Mouse (Mus musculus) intestine, embryonic 15.5 days (tissue): Measurements from ENCODE around the gene Sec22b. TPM values are rescaled to one million over a fixed set of nuclear protein-coding genes. Genes with fewer than 3 reads are reported as not detected.
A peak's percentile ranks its signal among the peaks of the same experiment; 100 is the strongest.

Experiments
- ATAC-seq: fragments of 200-750 bp; cut with Nextera tagmentation; 2 replicates; pipeline ENCODE4 v1.8.0; 2017; ENCODE audit warnings: moderate TSS enrichment, moderate library complexity
- H3K27ac ChIP-seq: fragments of 300-500 bp; sonication (generic); 2 replicates; pipeline ENCODE4 v1.5.1; 2015; ENCODE audit warnings: mild to moderate bottlenecking, inconsistent platforms
- H3K27me3 ChIP-seq: fragments of 300-500 bp; sonication (generic); replicated peaks from 2 replicates; pipeline ENCODE4 v1.6.1; 2015; ENCODE audit warnings: inconsistent platforms
- H3K36me3 ChIP-seq: fragments of 300-500 bp; sonication (generic); 2 replicates; pipeline ENCODE4 v1.6.1; 2015; ENCODE audit warnings: inconsistent platforms
- H3K4me1 ChIP-seq: fragments of 300-500 bp; sonication (generic); replicated peaks from 2 replicates; pipeline ENCODE4 v1.6.1; 2015; ENCODE audit warnings: inconsistent platforms
- H3K4me2 ChIP-seq: fragments of 300-500 bp; sonication (generic); replicated peaks from 2 replicates; pipeline ENCODE4 v1.6.1; 2015; ENCODE audit warnings: mild to moderate bottlenecking, inconsistent platforms
- H3K4me3 ChIP-seq: fragments of 300-500 bp; sonication (generic); replicated peaks from 2 replicates; pipeline ENCODE4 v1.5.1; 2015; ENCODE audit warnings: inconsistent platforms
- H3K9ac ChIP-seq: fragments of 300-500 bp; sonication (generic); 2 replicates; pipeline ENCODE4 v1.6.1; 2015; ENCODE audit warnings: inconsistent platforms
- H3K9me3 ChIP-seq: fragments of 300-500 bp; sonication (generic); 2 replicates; pipeline ENCODE4 v1.6.1; 2016; ENCODE audit warnings: inconsistent platforms
- WGBS: fragments of 180-500 bp; shearing (Covaris S2); methylation state at CpG from one replicate; pipeline ENCODE4 v1.1.7; 2015; 5-methylcytosine and 5-hydroxymethylcytosine counted together
- polyA plus RNA-seq: library from polyadenylated mRNA; unstranded; fragments of >200 nt; fragmentation: Nextera tagmentation; extraction: Ambion mirVana; gene quantifications from 2 replicates; pipeline ENCODE4 v1.2.1, GENCODE M21; 2015

Gene Sec22b
- 132 and 142 TPM in 2 replicates for polyA plus RNA-seq

DNA sequence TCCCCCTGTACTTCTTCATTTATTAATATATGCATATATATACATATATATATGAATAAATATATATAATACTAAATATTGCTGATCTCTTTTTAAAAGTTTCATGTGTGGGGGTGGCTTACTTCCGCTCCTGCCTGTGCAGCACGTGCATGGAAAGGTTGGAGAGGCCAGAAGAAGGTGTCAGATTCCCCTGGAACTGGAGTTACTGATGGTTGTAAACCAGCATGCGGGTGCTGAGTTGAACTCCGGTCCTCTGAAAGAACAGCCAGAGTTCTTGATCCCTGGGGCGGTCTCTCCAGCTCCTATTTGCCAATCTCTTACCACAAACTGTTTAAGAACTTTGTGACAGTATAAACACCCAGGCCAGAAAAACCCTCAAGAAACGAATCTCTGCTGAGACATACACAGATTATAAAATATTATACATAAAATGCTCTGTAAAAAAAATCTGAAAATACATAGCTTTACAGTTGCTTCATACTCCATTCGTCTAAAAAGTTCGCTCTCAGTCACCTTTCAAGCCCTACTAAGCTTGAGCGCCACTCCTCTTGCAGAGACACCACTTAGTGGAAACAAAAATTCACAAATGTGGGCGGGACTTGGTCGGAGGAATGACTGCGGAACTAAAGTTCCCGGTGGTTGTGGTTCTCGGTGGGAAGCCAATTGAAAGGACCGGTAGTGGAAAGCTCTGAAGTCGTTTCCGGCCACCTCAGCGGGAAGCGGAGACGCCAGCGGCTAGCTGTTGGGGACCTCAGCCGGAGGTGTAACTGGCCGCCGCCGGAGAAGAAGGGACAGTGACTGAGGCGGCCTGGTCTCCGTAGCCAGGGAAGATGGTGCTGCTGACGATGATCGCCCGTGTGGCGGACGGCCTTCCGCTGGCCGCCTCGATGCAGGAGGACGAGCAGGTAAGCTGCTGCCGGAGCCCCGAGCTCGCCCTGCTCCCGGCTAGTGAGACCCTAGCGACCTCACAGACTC, at the start of gene Sec22b:
Sec22b (plus strand) TSS at position 675 of the 975 bp plus-strand sequence.
- no peaks in the 10 kb centered on the region for H3K36me3 ChIP-seq
- H3K4me3 ChIP-seq, result peak within 1 kb of the TSS; percentile 97
- H3K9ac ChIP-seq, result peak within 1 kb of the TSS; percentile 98
- H3K9me3 ChIP-seq, result no peaks in the 10 kb centered on the region
- peaks cover 7% of the 10 kb centered on the region for H3K4me1 ChIP-seq
- H3K27me3 ChIP-seq, result no peaks in the 10 kb centered on the region
- 3% methylated on average over 41 of the region's 41 CpGs for WGBS
- H3K27ac ChIP-seq, result peak within 1 kb of the TSS; percentile 63
- H3K4me2 ChIP-seq, result peak within 1 kb of the TSS; percentile 77
- peak; percentile 88 for ATAC-seq

DNA sequence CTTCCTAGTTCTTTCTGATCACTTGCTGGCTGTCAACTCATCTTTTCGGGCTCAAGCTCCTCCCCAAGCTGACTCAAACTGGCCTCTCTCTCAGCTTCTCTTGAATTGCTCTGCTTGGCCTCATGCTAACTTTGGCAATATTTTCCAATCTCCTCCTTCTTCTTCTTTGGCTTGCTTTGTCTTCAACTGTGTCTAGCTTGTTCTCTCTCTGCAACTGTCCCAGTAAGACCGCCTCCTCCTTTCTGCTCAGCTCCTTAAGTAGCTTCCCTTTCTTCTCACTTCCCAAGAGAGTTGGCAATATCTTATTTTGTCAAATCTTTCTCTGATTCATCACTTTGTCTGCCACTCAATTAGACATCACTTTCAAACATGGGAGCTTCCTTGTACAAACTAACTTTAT, 49.2 kb upstream of the Sec22b start:
- H3K9me3 ChIP-seq, result no peaks in the 10 kb centered on the region
- H3K4me3 ChIP-seq, result no peak overlapping the region
- H3K4me1 ChIP-seq, result no peaks in the 10 kb centered on the region
- H3K4me2 ChIP-seq, result no peak overlapping the region
- H3K27me3 ChIP-seq, result no peaks in the 10 kb centered on the region
- 76% methylated on average over 2 of the region's 2 CpGs for WGBS
- no peak for ATAC-seq
- no peaks in the 10 kb centered on the region for H3K36me3 ChIP-seq
- H3K27ac ChIP-seq, result no peak overlapping the region
- no peak overlapping the region for H3K9ac ChIP-seq

DNA sequence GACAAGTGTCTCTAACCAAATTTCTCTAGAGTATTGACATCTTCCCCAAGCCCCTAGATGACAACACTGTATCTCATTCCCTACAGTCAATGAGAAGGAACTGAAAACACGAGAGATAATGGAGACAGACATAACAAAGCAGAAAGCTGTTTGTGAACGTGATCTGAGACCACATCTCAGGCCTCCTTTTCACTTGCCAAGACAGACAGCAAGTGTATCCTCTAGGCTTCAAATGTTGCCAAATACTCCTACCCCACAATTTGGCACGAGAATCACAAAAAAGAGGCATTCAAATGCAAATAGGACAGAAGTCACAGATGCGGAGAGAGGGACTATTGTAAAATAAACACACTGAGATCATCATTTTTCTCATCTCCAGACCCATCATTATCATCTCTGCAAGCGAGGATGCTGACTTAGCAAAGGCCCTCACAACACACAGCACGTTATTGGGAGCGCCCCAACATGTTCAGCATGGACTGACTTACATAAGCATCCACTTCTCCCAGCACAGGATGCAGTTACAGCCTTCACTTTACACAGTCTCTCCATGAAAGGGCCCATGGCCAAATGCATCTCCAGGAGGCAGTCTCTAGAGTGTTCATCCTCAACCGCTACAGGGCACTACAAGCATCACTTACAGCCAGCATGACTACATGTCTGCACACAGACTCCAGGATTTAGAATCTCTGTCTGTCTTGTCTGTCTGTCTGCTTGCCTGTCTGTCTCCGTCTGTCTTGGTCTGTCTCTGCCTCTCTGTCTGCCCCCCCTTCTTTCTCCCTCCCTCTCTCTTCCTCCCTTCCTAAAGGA, 46.2 kb upstream of the Sec22b start:
- ATAC-seq, result no peak
- Histone ChIP-seq H3K4me2 (no peak overlapping the region), H3K4me1 (no peaks in the 10 kb centered on the region), H3K27me3 (no peaks in the 10 kb centered on the region), H3K9ac (no peak overlapping the region), H3K4me3 (no peak overlapping the region), H3K9me3 (no peaks in the 10 kb centered on the region), H3K36me3 (no peaks in the 10 kb centered on the region), H3K27ac (no peak overlapping the region)
- 73% methylated on average over 9 of the region's 9 CpGs for WGBS

DNA sequence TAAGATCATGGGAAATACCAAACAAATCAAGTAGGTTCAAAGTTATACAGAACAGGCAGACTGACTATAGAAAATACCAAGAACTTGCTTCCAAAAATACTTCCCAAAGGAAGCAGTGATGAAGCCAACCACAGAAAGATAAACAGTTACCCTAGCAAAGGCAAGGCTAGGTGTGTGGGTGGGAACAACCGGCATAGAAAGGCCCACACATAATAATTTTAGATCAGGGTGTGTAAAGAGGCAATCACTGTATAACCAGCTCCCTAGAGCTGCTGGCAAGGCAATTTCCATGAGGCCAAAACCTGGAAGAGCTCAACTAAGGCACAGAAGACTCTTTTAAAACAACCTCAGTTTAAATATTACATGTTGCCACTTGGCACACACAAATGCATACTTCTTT, 41.6 kb upstream of the Sec22b start:
- Histone ChIP-seq H3K36me3 (no peaks in the 10 kb centered on the region), H3K27me3 (no peaks in the 10 kb centered on the region), H3K4me3 (no peak overlapping the region), H3K4me1 (no peaks in the 10 kb centered on the region), H3K9ac (no peak overlapping the region), H3K9me3 (no peaks in the 10 kb centered on the region), H3K4me2 (no peak overlapping the region), H3K27ac (no peak overlapping the region)
- 65% methylated on average over 1 of the region's 1 CpGs for whole genome bisulfite sequencing
- ATAC-seq, result no peak

DNA sequence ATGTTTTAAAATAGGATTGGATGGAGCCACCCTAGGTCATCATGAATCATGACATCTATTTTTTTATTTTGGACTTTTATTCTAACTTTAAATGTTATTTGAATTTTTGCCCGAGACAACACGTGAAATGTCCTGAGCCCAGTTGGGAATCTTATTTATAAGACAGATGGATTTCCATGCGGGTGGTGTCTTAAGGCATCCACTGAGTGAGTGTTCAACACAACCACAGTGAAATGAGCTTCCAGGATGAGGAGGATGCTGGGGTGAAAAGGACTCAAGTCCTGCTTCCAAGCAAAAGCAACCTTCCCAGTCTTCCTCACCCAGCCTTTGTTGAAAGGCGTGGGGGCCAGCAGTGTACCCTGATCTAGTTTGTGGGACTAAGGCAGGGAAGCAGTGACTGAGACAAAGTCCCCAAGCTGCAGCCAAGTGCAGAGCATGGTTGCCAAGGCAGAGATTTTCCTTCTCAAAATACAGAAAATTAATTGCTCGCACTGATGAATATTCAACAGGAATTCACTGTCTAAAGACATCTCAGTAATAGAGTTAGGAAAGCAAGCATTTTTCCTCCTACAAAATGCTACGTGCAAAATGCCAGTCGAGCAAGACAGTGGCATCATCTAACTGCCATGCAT, 40.1 kb upstream of the Sec22b start:
- Histone ChIP-seq H3K4me3 (no peak overlapping the region), H3K27ac (no peak overlapping the region), H3K4me2 (no peak overlapping the region), H3K4me1 (no peaks in the 10 kb centered on the region), H3K9me3 (no peaks in the 10 kb centered on the region), H3K36me3 (no peaks in the 10 kb centered on the region), H3K9ac (no peak overlapping the region), H3K27me3 (no peaks in the 10 kb centered on the region)
- WGBS, result 90% methylated on average over 7 of the region's 7 CpGs
- no peak for ATAC-seq

DNA sequence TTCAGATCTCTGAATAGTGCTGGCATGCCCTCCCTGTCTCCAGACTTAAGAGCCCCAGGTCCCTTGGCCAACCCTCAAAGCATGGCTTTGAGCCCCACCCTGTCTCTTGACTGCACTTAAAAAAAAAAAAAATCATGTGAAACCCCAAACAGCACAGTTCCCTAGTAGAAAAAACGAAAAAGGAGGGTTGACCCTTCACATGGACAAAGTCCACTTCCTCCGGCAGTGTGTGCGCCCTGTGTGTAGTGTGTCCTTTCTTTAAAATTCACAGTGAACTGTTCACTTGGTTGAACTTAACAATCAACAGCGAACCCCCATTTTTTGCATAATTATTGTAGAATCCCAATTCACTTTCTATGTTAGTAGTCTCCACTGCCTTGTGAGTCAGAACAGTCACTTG, 34.3 kb upstream of the Sec22b start:
- no peak for ATAC-seq
- Histone ChIP-seq H3K9me3 (no peaks in the 10 kb centered on the region), H3K4me3 (no peak overlapping the region), H3K9ac (no peak overlapping the region), H3K4me2 (no peak overlapping the region), H3K27ac (no peak overlapping the region), H3K4me1 (peaks cover 12% of the 10 kb centered on the region; the same call in 1 of the 2 replicates), H3K27me3 (peaks cover 8% of the 10 kb centered on the region), H3K36me3 (no peaks in the 10 kb centered on the region)
- WGBS, result 65% methylated on average over 4 of the region's 4 CpGs

DNA sequence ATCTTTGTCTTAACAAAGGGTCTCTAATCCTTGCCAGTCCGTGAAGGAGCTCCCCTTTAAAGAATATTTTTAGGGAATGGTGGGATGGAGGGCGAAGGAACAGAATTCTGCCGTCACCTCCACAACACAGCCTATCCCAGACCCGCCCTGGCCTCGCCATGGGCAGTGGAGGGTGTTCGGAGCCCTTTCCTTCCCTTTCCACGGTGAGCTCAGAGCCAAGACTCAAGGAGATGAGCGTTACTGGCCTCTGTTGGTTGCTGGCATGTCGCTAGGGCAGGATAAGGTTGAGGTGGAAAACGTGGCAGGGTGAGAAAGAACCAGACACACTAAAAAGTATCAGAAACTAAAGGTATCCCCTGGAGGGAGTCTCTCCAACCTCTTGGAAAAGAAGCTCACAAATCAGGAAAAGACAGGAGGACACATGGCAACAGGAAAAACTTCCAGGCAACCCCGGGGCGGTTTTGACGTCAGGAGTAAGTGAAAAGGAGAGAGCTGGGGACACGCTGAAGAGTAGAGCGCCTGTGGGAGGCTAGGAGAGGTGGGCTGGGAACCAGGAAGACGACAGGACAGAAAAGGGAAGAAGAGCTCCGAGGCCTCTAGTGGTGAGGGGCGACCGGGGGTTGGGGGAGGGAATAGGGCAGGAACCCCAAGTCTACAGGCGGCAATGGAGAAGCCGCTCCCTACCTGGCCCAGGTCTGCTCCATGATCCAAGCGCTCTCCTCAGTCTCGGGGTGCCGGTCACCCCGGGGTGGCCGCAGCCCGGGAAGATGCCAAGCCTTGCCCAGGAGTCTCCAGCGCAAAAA, 33.6 kb upstream of the Sec22b start:
- peaks cover 8% of the 10 kb centered on the region for H3K27me3 ChIP-seq
- H3K9ac ChIP-seq, result peak overlapping the region; percentile 48
- no peaks in the 10 kb centered on the region for H3K9me3 ChIP-seq
- peak; percentile 50 for ATAC-seq
- H3K4me2 ChIP-seq, result peak overlapping the region; percentile 97
- H3K4me1 ChIP-seq, result peaks cover 12% of the 10 kb centered on the region; the same call in 1 of the 2 replicates
- 3% methylated on average over 28 of the region's 28 CpGs for WGBS
- H3K36me3 ChIP-seq, result no peaks in the 10 kb centered on the region
- no peak overlapping the region for H3K27ac ChIP-seq
- peak overlapping the region; percentile 49 for H3K4me3 ChIP-seq

DNA sequence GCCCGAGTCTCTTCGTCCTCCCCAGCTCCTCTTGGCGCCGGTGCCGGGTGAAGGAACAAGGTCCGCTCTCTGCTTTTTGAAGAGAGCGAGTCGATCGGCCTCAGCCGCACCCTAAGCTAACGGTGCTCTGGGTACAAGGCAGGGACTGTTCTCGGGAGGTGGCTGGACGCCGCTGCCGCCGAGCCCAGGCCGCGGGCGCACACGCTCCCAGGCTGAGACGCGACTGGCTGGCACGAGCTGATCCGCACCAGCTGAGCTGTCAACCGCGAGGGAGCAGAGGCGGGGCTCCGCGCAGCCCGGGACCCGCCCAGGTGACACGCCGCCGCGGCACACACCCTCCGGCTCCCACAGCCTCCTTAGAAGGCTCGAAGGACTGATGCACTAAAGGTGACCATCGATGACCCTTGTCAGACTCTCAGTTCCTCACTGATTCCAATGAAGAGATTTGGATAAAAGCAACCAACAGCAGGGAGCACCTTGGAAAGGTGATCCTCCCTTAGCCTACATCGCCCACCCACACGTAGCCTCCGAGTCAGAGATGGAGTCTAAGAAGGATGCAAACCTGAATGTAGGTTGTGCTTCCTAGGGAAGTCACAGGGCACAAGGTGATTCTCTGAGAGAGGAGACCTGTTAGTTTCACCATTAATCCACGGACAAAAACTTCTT, 32.8 kb upstream of the Sec22b start:
- H3K9ac ChIP-seq, result peak overlapping the region; percentile 48
- H3K27ac ChIP-seq, result no peak overlapping the region
- peak; percentile 94 for ATAC-seq
- H3K27me3 ChIP-seq, result peaks cover 8% of the 10 kb centered on the region
- peak overlapping the region; percentile 97 for H3K4me2 ChIP-seq
- H3K36me3 ChIP-seq, result no peaks in the 10 kb centered on the region
- 4% methylated on average over 42 of the region's 42 CpGs for WGBS
- peaks cover 12% of the 10 kb centered on the region; the same call in 1 of the 2 replicates for H3K4me1 ChIP-seq
- H3K9me3 ChIP-seq, result no peaks in the 10 kb centered on the region
- H3K4me3 ChIP-seq, result peak overlapping the region; percentile 49

DNA sequence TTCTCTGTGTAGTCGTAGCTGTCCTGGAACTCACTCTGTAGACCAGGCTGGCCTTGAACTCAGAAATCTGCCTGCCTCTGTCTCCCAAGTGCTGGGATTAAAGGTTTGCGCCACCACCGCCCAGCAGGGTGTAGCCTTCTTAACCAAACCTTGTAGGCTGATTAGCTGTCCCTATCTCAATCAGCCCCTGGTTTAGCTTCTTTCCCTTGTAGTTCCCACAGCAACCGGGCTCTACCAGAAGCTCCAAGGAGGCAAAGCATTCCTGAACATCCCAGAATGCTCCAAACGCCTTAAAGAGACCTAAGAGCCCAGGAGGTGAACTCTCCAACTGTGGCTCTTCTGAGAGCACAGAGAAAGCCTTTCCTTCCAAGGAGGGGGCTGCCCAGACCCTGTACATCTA, 32.3 kb upstream of the Sec22b start:
- 65% methylated on average over 5 of the region's 5 CpGs for WGBS
- ATAC-seq, result no peak
- Histone ChIP-seq H3K9ac (no peak overlapping the region), H3K9me3 (no peaks in the 10 kb centered on the region), H3K4me2 (no peak overlapping the region), H3K27ac (no peak overlapping the region), H3K4me1 (peaks cover 12% of the 10 kb centered on the region; the same call in 1 of the 2 replicates), H3K36me3 (no peaks in the 10 kb centered on the region), H3K4me3 (no peak overlapping the region), H3K27me3 (peaks cover 8% of the 10 kb centered on the region)

DNA sequence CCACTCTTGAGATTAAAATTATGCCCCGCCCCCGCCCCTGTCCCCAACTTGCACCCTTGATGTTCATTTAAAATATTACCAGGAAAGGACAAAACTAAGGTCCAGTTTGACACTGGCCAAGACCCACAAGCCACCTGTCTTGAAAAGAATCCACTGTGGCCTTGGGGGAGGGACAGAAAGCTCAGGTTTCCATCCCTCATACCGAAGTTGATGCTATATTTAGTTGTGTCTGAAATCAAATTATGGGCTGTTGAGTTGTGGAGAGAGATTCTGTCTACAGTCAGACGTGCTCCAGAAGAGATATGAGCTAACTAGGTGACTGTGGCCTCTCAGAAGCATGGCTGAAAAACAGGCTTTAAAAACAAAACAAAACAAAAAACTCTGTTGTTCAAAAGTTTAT, 31.3 kb upstream of the Sec22b start:
- Histone ChIP-seq H3K36me3 (no peaks in the 10 kb centered on the region), H3K4me2 (no peak overlapping the region), H3K27me3 (peaks cover 8% of the 10 kb centered on the region), H3K4me1 (peaks cover 12% of the 10 kb centered on the region; the same call in 1 of the 2 replicates), H3K9me3 (no peaks in the 10 kb centered on the region), H3K9ac (no peak overlapping the region), H3K4me3 (no peak overlapping the region), H3K27ac (no peak overlapping the region)
- no peak for ATAC-seq
- WGBS, result 72% methylated on average over 4 of the region's 4 CpGs

DNA sequence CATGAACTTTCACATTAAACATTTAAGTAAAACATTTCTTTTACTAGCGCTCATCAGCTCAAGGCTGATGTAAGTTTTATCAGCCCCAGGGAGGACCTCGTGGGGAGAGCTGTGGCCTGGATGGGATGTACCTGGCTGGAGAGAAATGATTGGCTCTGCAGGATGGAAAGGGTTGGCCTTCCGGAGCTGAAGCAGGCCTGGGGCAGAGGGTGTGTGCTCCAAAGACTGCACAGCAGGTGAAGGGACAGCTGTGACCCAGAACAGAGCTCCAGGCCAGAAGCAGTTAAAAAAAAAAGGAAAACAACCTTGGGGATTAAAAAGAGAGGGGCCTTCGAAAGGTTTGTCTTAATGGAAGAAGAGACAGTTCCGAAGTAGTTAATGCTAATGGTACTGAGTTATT, 26.2 kb upstream of the Sec22b start:
- H3K9ac ChIP-seq, result no peak overlapping the region
- no peaks in the 10 kb centered on the region for H3K4me1 ChIP-seq
- WGBS, result 36% methylated on average over 5 of the region's 5 CpGs
- H3K4me3 ChIP-seq, result no peak overlapping the region
- no peak overlapping the region for H3K27ac ChIP-seq
- no peaks in the 10 kb centered on the region for H3K36me3 ChIP-seq
- H3K27me3 ChIP-seq, result no peaks in the 10 kb centered on the region
- ATAC-seq, result peak; percentile 67; the same call in 1 of the 2 replicates
- no peaks in the 10 kb centered on the region for H3K9me3 ChIP-seq
- no peak overlapping the region for H3K4me2 ChIP-seq
